Mouse (Mus musculus) left cerebral cortex, postnatal 14 days (tissue): ENCODE results near the gene Fxyd1. TPM values are rescaled to one million over a fixed set of nuclear protein-coding genes. Genes with fewer than 3 reads are reported as not detected.

Experiments used
- DNase-seq, 2 experiments: peaks; one replicate each; pipeline ENCODE4 v3.0.0; 2021 to 2022; ENCODE audit warnings: low spot score in 2 of 2, mixed read lengths in 1 of 2
- intact Hi-C: fragments of 180-260 bp; cut with DNase I; formaldehyde crosslinking; loops from one replicate; pipeline ENCODE4 v1.15.1; 2025
- total RNA-seq, 2 experiments: library from RNA; stranded (reverse); gene quantifications; 2 replicates each; pipeline ENCODE4 v1.2.3; 2021

The Fxyd1 gene
- total RNA-seq, 2 experiments from 2014 or later: 46.1 to 47.7 TPM

DNA sequence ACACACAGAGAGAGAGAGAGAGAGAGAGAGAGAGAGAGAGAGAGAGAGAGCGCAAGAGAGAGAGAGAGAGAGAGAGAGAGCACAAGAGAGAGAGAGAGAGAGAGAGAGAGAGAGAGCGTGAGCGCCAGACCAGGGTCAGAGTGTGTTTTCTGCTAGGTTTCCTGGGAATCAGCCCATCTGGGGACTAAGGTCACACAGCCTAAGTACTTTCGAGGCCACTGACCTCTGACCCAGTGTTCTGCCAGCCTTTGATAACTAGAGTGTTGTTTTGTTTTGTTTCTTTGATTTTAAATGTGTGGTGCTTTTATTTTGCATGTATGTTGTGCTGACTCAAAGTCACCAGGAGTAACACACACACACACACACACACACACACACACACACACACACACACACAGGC is 1.1 kb downstream of the Fxyd1 start:
- intact Hi-C loops: no loop called here
- DNase-seq: no peak

DNA sequence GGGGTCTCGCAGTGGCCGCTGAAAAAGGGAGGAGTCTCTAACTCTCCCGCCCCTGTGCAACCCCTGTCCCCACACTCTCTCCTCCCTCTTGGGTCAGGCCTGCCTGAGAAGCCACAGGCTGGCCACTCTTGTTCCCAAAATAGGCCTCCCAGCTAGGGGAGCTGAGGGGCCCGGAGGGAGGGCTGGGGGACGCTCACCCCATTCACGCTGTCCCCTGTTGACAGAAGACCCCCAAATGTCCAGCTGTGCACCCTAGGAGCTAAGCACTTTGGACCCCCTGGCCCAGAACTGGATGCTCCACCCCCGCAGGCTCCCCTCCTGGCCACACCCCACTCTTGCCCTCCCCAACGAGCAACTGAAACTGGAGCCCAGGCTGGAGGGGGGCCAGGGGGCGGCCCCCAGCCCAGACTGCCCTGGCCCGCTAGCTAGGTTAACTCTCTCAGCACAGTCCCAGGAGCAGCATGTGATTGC is 1.6 kb downstream of the Fxyd1 start:
- intact Hi-C loops: no loop called here
- DNase-seq: peak; percentile 40 to 49

DNA sequence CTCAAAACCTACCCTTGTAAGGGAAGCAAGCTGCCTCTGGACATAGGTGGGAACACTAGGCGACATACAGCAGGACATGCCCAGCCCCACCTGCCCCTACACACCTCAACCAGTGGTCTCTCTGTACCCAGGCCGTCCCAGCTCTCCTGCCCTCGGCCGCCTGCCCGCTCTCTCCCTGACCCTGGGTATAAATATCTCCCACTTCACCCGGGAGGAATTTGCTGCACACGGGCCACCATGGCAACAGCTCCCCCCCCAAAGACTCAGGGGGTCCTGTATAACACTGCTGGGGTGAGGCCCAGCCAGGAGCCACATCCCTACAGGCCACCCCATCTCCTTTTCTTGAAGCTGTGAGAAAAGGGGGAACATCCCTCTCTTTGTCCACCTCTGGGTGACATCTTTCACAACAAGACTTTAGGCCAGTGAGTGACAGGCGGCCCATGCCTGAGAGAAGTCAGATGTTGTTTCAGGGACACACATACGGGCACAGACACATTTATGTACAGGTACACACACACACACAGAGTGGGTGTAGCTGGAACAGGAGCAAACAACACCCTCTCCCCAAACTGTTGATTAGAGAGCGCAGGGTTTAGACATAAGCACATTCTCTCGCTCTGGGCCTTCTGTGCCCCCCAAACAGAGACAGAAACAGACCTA is 2.2 kb downstream of the Fxyd1 start:
- DNase-seq: no peak
- intact Hi-C loops: no loop called here

DNA sequence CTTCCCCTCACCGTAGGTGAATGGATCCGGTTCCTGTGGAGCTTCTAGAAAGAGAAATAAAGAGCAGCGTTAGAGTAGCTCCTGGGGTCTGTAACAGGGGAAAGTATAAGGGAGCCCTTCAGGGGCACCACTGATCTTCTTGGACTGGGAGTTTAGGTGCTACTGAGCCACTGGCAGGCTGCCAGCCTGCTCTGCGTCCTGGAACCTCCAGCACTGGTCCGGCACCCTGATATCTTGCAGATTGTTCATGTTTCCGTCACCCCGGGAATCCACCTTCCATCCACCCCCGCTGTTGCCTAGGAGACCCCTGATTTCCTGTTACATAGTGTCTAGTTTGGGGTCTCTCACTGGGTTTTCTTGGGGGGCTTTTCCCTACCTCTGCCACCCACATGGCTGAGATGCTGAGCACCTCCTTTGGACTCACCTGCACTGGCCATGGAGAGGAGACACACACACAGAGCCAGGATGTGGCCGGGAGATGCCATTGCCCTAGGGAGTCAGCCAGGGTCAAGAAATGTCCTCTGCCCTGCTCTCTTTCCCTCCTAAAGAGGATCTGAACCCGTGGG is 3.0 kb downstream of the Fxyd1 start:
- no peak for DNase-seq
- intact Hi-C loops: no loop called here

DNA sequence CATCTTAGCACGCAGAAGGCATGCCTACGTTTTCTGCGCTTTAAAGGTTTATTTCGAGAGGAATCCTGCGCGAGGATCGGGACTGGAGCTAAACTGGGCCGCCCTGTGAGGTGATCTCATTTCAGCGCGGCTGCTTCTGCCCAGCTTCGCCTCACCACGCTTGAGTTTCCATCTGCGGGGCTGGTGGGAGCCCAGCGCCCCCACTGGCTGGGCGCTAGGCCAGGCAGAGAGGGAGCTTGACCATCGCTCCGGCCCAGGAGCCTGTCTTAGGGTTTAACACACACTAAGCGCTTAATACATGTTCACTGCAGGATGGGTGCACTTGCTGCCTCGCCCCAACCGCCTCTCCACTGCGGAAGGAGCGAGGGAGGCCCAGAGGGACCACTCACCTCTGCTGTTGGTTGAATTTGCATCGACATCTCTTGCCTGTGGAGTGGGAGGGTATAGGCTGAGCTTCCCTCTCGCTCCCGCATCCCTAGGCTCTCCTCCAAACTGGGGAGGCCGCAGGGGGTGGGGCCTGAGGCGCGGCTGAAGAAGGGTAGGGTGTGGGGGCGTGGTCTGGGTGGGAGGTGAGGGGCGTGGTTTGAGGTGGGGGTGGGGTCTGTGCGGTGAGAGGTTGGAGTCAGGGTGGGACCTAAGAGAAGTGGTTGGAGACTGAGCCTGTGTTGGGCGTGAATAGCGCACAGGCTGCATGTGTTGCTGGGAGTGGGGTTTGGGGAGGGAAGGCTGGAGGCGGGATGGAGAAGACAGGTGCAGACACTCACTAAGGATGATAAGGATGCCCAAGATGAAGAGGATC is 4.2 kb downstream of the Fxyd1 start:
- intact Hi-C loops: no loop called here
- DNase-seq: peak; percentile 76 to 87

DNA sequence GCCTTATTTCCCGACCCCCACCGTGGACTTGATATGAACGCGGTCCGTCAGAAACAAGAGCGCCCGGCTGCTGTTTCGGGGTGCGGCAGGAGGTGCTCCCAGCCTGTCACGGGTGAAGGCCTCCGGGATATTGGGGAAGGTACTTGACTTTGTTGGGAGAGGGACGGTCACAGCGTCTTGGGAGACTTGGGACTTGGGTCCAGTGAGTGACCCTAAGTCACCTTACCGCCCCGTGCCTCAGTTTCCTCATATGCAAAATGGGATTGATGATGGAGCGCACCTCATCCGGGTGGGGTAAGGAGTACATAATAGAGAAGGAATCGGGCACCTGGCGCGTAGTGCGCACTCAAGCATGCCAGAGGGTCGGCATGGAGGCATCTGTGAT is 4.8 kb downstream of the Fxyd1 start:
- DNase-seq: no peak
- intact Hi-C loops: no loop called here

DNA sequence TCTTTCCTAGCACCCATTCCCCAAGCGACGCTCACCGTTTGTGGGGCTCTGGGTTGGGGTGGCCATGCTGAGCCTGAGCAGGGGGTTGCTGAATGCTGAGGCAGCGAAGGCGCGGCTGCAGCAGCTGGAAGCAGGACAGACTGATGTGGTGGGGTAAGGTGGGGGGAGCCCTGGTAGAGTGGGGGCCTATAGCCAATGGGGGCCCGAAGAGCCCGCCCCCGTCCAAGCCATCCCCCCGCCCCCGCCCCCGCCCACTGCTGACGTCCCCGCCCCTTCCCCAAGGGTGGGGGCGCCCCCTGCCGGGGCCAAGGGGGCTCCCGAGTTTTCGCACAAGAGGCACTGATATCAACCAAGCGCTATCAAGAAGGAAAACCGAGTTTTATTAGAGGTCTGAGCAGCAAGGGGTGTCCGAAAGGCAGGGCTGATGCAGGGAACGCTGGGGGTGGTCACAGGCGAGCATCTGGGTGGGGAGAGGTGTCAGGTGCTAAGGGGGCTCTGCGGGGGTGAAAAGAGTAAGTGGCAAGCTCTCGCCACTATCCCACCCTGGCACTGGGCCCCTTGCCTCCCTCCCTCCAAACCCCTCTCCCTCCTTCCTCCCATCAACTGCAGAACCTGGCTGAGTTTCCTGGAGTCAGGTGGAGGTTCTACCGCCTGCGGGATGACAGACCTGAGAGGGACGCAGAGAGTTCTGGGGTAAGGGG is 5.5 kb downstream of the Fxyd1 start, which contains the start of gene Fxyd7:
TSS of gene Fxyd7 (minus strand) at position 147 of the 701 bp plus-strand sequence.
- intact Hi-C loops: no loop called here
- peak in 1 of 2 experiments; percentile 30 for DNase-seq

DNA sequence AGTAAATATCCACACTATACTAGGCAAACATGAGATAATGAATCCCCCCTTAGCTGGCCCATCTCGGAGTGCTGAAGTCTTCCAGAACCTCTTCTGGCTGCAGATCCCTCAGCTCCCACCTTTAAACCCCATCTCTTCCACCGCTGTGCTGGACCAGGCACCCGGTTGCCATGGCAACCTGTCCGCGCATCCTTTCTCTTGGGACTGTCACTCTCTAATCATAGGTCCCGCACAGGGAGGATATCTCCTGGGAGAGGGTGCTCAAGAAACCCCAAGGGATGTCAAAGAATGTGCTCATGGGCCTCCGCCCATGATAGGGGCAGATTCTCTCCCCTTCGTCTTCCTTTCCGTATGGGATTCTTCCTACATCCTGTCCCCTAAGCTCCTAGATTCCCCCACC is 6.1 kb downstream of the Fxyd1 start:
- intact Hi-C loops: no loop called here
- DNase-seq: peak; percentile 63 to 67

DNA sequence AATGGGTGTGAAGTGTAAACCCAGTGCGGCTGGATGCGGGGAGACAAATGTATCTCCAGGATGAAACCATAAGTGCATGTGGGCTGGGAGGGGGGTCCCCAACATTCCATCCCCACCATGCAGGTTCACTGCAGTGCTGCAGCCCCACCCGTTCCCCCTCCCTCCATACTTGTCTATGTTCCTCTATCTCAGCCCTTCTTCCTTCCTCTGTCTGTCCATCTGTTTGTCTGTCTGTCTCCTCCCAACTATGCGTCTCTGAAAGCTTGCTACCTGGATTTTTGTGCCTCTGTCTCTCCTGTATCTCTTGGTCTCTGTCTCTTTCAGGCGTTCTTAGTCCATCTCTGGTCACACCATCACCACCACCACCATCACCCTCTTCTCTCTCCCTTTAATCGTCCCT is 6.5 kb downstream of the Fxyd1 start:
- peak in 1 of 2 experiments; percentile 26 for DNase-seq
- intact Hi-C loops: no loop called here

DNA sequence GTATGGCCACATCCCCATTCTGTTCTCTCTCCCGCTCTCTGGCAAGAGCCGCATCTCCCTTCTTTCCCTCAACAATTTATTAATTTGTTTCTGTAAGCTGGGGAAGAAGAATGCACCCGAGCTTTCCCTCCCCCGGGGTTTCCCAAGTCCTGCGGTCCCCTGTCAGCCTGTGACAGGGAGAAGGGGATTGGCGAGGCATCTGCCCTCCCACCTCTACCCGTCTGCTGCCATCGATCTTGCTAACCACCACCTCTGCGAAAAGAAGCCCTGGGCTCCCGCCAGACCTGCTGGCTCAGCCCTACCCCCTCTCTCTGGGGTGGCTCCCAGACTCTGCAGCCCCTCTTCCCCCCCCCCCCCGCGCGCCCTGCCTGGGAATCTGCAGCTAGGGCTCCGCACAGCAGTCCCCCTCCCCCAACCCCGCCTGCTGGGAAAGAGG is 7.1 kb downstream of the Fxyd1 start:
- intact Hi-C loops: no loop called here
- DNase-seq: peak; percentile 55 to 65

DNA sequence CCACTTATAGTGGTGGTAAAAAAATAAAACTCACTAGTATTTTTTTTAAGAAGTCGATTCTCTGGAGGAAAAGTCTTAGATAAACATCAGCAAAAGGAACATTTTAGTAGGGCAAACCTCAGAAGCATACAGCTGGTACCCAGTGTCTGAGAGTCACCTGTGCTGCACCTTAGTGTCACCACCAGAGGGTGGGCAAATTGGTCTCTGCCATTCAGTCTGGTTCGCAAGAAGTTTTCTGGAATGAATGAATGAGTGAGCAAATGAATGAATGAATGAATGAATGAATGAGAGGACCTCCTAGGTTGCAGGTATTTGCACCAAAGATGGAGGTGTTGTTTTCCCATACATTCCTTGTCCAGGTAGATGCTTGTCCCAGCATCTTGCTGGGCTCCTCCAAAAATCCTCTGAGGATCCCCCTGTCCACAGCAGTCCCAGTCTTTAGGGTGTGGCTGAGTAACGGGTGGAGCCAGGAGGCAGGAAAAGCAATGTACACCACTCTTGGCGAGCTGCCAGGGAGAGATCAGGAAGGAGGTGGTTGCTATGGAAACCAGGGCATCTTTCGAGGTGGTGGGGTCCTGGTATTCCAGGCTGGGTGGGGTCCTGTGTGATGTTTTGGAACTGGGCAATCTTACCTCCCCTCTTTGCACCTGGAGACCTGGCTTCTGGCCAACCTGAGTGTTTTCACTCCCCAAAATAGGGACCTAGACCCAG is 7.7 kb downstream of the Fxyd1 start:
- intact Hi-C loops: no loop called here
- DNase-seq: peak; percentile 65

DNA sequence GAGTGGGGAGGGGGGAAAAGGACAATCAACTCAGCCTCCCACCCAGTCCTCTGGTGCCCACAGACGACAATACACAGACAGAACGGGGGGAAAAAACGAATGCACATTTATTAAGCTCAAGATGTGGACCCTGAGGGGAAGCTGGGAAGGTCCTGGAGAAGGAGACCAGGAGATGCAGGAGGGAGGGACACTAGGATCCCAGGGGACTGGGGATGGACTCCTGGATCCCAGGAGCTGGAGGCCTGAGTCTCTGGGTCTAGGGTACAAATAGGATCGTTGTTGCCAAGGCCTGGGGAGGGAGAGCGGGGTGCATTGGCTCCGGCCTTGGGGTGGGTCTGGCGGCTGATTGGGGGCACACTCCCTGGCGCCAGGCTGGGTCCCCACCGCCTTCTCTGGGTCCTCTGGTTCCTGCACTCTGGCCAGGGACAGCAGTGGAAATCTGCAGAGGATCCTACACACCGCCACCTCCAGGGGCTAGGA is 14.5 kb downstream of the Fxyd1 start, which contains the start of gene Fxyd5:
TSS of gene Fxyd5 (minus strand) at position 51 of the 480 bp plus-strand sequence.
- intact Hi-C loops: no loop called here
- DNase-seq: no peak

DNA sequence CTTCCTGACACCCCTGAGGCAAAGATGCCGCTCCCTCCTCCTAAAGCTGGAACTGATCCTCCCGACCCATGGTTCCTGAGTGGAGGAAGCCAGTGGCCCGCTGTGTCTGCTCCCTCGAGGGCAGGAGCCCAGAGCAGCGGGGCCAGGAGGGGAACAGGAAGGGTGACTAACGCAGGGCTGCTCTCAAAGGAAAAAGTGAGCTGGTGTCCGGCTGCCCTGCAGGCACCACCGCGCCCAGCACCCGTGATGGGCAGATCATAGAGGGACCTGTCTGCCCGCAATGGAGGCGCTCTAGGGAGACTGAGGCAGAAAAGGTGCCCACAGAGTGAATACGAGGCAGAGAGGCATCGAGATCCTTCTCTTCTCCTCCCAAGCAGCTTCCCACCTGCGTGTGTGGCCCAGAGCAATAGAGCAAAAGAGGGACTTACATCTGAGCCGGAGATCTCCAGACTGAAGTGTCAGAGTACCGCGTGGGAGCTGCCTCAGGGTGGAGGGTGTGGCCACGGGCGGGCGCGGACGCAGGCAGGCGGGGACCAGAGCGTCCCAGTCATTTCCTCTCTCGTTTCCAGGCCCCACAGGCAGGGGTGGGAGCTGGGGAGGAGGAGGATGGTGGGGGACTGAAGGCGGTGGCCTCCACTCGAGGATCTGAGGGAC is 15.2 kb downstream of the Fxyd1 start:
- intact Hi-C loops: no loop called here
- DNase-seq: no peak

DNA sequence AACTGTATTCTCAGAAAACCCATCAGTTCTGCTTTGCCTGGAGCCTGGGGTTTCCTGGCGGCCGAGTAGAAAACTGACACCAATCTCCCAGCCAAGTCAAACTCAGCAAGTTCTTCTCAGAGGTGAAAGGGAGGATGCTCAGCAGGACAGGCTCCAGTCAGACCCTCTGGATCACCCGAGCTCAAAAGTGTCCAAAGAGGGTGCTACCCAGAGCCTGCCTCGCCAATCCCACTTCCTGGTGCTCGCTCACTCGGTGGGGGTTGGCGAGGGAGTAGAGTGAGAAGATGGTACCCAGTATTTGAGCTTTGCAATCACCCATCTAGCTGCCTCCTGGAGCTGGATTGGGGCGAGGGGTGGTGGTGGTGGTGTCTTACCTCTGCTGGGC is 16.0 kb downstream of the Fxyd1 start:
- intact Hi-C loops: no loop called here
- DNase-seq: no peak

DNA sequence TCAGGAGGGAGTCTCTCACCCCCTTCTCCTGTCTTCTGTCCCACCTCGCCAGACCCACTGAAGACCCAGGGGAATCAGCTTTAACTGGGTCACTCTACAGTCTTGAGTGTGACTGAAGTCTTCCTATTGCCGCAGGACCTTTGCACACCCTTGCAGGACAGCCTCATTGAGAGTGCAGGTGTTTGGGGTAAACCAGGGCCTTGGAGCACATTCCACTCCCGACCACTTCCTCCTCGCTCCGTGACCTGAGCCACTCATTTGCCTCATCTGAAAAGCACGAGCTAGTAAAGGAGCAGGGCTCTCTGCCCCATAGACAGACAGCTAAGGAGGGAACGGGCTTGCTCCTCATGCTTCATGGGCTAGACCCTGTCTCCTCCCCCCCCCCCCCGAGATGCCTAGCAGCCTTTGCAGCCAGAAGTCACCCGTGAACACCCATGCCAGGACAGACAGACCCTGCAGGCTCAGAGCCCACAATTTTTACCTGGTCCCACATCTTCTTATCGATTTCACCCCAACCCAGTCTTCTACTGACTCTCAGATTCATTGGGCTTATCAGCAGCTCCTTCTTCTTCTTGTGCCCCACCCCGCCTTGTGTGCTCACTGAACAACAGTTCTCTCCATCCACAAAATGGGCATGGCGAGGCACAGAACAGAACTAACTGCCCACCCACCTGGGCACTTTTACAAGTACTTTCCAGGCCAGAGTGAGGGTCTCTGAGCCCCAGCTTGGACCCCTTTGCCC is 16.5 kb downstream of the Fxyd1 start:
- DNase-seq: no peak
- intact Hi-C loops: no loop called here

DNA sequence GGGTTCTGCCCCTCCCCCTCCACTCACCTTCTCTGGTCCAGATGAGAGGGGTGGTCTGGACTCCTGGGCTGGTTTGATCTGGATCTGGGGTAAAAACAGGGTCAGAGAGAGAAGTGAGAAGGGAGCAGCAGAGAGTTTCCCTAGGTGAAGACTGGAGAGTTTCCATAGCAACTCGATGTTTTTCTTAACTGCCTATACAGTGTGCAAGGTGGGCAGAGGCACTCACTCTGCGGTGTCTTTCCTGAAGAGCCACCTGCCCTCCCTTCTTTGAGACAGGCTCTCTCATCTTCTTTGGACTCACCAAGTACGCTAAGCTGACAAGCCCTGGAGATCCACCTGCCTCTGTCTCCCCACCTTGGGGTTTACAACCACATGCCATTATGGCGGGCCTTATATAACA is 18.0 kb downstream of the Fxyd1 start:
- intact Hi-C loops: no loop called here
- no peak for DNase-seq

DNA sequence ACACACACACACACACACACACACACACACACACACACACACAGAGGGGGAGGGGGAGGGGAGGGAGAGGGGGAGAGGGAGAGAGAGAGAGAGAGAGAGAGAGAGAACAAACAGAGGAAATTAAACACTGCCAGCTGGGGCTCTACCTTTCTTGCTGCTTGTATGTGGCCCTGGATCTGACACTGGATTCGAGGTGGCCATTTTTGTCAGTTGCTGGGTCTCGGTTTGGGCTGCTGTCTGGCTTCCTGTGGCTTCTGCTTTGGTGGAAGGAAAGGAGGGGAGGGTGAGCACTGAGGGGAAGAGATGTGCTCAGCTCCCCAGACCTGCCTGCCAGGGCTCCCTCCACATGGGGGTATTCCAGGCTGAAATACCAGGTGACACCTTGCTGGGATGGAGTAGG is 19.3 kb downstream of the Fxyd1 start:
- intact Hi-C loops: no loop called here
- no peak for DNase-seq

DNA sequence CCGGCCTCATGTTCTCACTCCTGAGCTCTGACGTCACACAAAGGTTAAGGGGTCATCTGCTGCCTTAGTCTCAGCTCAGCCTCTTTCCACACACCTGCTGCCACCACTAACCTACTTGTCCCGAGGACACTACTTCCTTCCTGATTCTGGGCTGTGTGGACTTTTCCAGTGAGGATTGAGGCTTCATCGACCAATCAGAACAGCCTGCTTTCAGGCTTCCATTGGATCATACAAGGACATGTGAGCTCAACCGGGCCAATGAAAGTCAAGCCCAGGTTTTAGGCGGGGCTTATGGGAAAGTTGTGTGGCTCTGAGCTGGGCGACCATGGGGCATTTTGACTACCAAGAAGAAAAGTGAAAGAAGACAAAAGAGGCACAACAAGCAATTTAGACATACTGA is 20.1 kb downstream of the Fxyd1 start:
- DNase-seq: no peak
- intact Hi-C loops: no loop called here
